Mouse (Mus musculus): Measurements from ENCODE around the gene Tnfrsf13c. TPM values are rescaled to one million over a fixed set of nuclear protein-coding genes. Genes with fewer than 3 reads are reported as not detected.

The Tnfrsf13c gene
- polyA plus RNA-seq, 1 experiment from 2014 or later = 0.10 TPM

DNA sequence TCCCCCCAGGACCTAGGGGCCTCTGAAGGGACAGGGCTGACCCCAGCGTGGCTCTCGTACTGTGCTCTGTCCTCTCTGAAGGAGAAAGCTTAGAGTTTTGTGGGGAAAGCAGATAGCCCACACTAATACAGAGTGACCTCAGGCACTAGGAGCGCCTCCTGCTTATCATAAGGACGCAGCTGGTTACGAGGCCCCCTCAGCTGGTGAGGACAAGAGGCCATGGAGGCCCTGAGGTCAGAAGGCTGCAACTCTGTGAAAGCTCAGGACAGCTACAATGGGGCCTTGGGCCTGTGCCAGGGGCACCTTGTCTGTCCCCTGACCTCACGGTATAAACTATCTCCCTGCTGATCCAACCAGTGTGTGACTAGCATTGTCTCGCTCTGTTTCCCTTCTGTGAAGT, 40.0 kb downstream of the Tnfrsf13c start:
- 92% methylated on average over 7 of the region's 7 CpGs for WGBS
- H3K4me2 ChIP-seq (ENCODE audit: low read length) = no peak overlapping the region
- H3K27ac ChIP-seq (ENCODE audit: low read length) = no peak overlapping the region
- no peaks in the 10 kb centered on the region for H3K4me1 ChIP-seq (replicated peaks; ENCODE audit: control insufficient read depth, insufficient read depth, low read length)
- H3K27me3 ChIP-seq (replicated peaks; ENCODE audit: control insufficient read depth, insufficient read depth, low read length) = no peaks in the 10 kb centered on the region
- H3K36me3 ChIP-seq (ENCODE audit: control insufficient read depth, insufficient read depth) = peaks cover 58% of the 10 kb centered on the region
- H3K9me3 ChIP-seq (ENCODE audit: control insufficient read depth, low read length) = 0 out of 2 replicates have a peak, but pooled peaks cover 3% of the 10 kb centered on the region
- no peak for ATAC-seq
- H3K9ac ChIP-seq (replicated peaks; ENCODE audit: low read depth, low read length) = no peak overlapping the region
- no peak overlapping the region for H3K4me3 ChIP-seq (replicated peaks; ENCODE audit: low read length)

DNA sequence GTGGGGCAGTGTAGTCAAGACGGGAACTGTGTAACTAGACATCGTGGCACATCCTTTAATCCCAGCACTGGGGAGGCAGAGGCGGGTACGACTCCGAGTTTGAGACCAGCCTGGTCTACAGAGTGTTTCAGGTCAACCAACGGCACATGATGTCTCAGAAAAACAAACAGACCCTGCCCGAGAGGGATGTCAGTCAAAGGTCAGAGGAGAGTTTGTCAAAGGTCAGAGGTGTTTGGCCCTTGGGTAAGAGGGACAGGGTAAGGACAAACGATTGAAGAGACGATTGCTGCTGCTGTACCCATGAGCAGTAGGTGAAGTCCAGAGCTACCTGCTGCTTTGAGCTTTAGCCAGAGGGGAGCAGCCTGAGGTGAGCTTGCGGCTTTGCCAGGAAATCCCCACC, 40.6 kb downstream of the Tnfrsf13c start:
- H3K4me1 ChIP-seq (replicated peaks; ENCODE audit: control insufficient read depth, insufficient read depth, low read length) = no peaks in the 10 kb centered on the region
- ATAC-seq = no peak
- peaks cover 60% of the 10 kb centered on the region for H3K36me3 ChIP-seq (ENCODE audit: control insufficient read depth, insufficient read depth)
- H3K27me3 ChIP-seq (replicated peaks; ENCODE audit: control insufficient read depth, insufficient read depth, low read length) = no peaks in the 10 kb centered on the region
- 0 out of 2 replicates have a peak, but pooled peaks cover 3% of the 10 kb centered on the region for H3K9me3 ChIP-seq (ENCODE audit: control insufficient read depth, low read length)
- 94% methylated on average over 10 of the region's 10 CpGs for WGBS
- H3K4me2 ChIP-seq (ENCODE audit: low read length) = no peak overlapping the region
- no peak overlapping the region for H3K4me3 ChIP-seq (replicated peaks; ENCODE audit: low read length)
- no peak overlapping the region for H3K27ac ChIP-seq (ENCODE audit: low read length)
- no peak overlapping the region for H3K9ac ChIP-seq (replicated peaks; ENCODE audit: low read depth, low read length)

DNA sequence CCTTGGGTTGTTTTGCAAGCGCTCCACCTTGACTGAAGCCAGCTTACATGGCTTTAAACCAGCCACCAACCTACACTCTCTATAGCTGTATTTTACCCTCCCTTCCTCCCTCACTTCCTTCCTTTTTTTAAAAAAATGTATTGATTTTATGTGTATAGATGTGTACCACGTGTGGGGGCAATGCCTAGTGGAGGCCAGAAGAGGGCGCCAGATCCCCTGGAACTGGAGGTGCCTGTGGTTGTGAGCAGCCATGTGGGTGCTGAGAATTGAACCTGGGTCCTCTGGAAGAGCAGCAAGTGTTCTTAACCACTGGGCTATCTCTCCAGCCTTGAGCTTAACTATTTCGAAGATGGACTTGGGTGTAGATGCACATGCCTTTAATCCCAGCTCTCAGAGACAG, 41.9 kb downstream of the Tnfrsf13c start:
- H3K9ac ChIP-seq (replicated peaks; ENCODE audit: low read depth, low read length) = no peak overlapping the region
- H3K4me1 ChIP-seq (replicated peaks; ENCODE audit: control insufficient read depth, insufficient read depth, low read length) = no peaks in the 10 kb centered on the region
- no peak for ATAC-seq
- no peak overlapping the region for H3K4me2 ChIP-seq (ENCODE audit: low read length)
- WGBS = 99% methylated on average over 4 of the region's 4 CpGs
- 0 out of 2 replicates have a peak, but pooled peaks cover 3% of the 10 kb centered on the region for H3K9me3 ChIP-seq (ENCODE audit: control insufficient read depth, low read length)
- peaks cover 65% of the 10 kb centered on the region for H3K36me3 ChIP-seq (ENCODE audit: control insufficient read depth, insufficient read depth)
- H3K27ac ChIP-seq (ENCODE audit: low read length) = no peak overlapping the region
- no peaks in the 10 kb centered on the region for H3K27me3 ChIP-seq (replicated peaks; ENCODE audit: control insufficient read depth, insufficient read depth, low read length)
- H3K4me3 ChIP-seq (replicated peaks; ENCODE audit: low read length) = no peak overlapping the region

DNA sequence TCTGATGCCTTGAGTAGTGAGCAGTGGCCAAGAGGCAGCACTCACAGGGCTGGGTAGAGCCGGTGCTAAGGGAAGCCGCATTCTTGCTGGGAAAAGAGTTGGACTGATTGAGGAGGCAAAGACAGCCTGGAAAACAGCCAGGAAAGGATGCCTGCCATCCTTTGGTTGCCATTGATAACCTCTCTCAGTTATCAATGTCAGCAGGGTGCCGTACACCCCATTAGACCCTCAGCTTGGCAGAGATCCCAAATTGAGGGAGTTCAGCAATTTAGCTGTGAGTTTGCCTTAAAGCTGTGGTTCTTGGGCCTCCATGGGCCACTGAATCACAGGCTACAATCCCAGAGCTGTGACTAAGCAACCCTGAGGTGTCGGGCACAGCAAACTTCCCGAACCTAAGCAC, 43.0 kb downstream of the Tnfrsf13c start:
- H3K27me3 ChIP-seq (replicated peaks; ENCODE audit: control insufficient read depth, insufficient read depth, low read length) = no peaks in the 10 kb centered on the region
- H3K4me2 ChIP-seq (ENCODE audit: low read length) = no peak overlapping the region
- no peak overlapping the region for H3K27ac ChIP-seq (ENCODE audit: low read length)
- no peak for ATAC-seq
- no peak overlapping the region for H3K4me3 ChIP-seq (replicated peaks; ENCODE audit: low read length)
- 0 out of 2 replicates have a peak, but pooled peaks cover 3% of the 10 kb centered on the region for H3K9me3 ChIP-seq (ENCODE audit: control insufficient read depth, low read length)
- 72% methylated on average over 5 of the region's 5 CpGs for WGBS
- H3K36me3 ChIP-seq (ENCODE audit: control insufficient read depth, insufficient read depth) = peaks cover 61% of the 10 kb centered on the region
- no peaks in the 10 kb centered on the region for H3K4me1 ChIP-seq (replicated peaks; ENCODE audit: control insufficient read depth, insufficient read depth, low read length)
- H3K9ac ChIP-seq (replicated peaks; ENCODE audit: low read depth, low read length) = no peak overlapping the region

DNA sequence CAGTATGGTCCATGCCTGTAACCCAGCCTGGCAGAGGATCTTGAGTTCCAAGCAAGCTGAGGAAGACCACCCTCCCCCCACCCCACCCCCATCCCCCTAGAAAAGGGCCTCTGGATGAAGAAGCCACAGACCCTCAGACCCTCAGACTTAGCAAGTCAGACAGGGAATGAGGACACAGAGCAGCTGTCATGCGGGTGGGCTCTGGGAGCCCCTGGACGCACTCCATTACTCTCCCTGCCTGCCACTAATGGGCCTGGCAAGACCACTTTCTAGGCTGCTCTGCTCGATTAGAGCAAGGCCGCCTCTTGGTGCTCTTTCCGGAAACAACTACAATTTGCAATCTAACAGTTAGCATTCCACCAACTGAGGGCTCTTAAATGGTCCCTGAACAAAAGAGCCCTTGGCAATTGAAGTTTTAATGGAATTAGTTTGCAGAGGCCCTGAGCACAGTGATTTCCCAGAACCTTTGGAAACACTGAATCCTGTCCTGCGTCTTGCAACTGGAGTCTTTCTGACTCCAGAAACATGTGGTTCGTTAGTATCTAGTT, 46.4 kb downstream of the Tnfrsf13c start:
- WGBS = 79% methylated on average over 7 of the region's 7 CpGs
- Histone ChIP-seq H3K4me2 (ENCODE audit: low read length) (no peak overlapping the region), H3K27ac (ENCODE audit: low read length) (no peak overlapping the region), H3K9me3 (ENCODE audit: control insufficient read depth, low read length) (0 out of 2 replicates have a peak, but pooled peaks cover 3% of the 10 kb centered on the region), H3K27me3 (replicated peaks; ENCODE audit: control insufficient read depth, insufficient read depth, low read length) (no peaks in the 10 kb centered on the region), H3K4me1 (replicated peaks; ENCODE audit: control insufficient read depth, insufficient read depth, low read length) (no peaks in the 10 kb centered on the region), H3K4me3 (replicated peaks; ENCODE audit: low read length) (no peak overlapping the region), H3K9ac (replicated peaks; ENCODE audit: low read depth, low read length) (no peak overlapping the region), H3K36me3 (ENCODE audit: control insufficient read depth, insufficient read depth) (peaks cover 63% of the 10 kb centered on the region)
- no peak for ATAC-seq

DNA sequence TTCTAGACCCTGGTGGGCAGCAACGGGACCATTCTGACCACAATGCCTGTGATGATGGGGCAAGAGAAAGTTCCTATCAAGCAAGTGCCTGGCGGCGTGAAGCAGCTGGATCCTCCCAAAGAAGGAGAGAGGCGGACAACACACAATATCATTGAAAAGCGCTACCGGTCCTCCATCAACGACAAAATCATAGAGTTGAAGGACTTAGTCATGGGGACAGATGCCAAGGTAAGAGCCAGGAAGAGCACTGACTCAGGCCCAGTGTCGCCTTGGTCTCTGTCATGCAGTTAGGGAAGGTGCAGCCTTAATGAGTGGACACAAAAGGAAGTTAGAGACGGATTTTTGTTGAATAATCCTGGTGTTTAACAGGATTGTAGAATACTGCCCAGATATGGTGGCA, 49.1 kb downstream of the Tnfrsf13c start:
- WGBS = 95% methylated on average over 9 of the region's 9 CpGs
- H3K27me3 ChIP-seq (replicated peaks; ENCODE audit: control insufficient read depth, insufficient read depth, low read length) = no peaks in the 10 kb centered on the region
- no peak overlapping the region for H3K4me2 ChIP-seq (ENCODE audit: low read length)
- H3K27ac ChIP-seq (ENCODE audit: low read length) = no peak overlapping the region
- no peak for ATAC-seq
- no peaks in the 10 kb centered on the region for H3K9me3 ChIP-seq (ENCODE audit: control insufficient read depth, low read length)
- no peak overlapping the region for H3K4me3 ChIP-seq (replicated peaks; ENCODE audit: low read length)
- no peak overlapping the region for H3K9ac ChIP-seq (replicated peaks; ENCODE audit: low read depth, low read length)
- H3K36me3 ChIP-seq (ENCODE audit: control insufficient read depth, insufficient read depth) = peaks cover 61% of the 10 kb centered on the region
- H3K4me1 ChIP-seq (replicated peaks; ENCODE audit: control insufficient read depth, insufficient read depth, low read length) = no peaks in the 10 kb centered on the region

DNA sequence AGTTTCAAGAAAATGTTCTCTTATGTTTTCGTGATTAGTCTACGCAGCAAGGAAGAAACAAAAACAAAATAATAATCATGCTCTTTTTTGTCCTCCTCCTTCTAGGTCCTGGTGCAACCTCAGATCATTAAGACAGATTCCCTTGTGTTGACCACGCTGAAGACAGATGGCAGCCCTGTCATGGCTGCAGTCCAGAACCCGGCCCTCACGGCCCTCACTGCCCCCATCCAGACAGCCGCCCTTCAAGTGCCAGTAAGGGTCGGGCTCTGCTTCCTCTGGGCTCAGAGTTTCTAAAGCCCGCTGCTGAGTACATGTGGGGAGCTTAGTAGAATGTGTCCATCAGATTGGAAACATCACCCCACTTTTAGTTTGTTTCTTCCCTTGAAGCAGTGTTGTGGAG, 51.5 kb downstream of the Tnfrsf13c start:
- no peak for ATAC-seq
- Histone ChIP-seq H3K4me1 (replicated peaks; ENCODE audit: control insufficient read depth, insufficient read depth, low read length) (no peaks in the 10 kb centered on the region), H3K4me2 (ENCODE audit: low read length) (no peak overlapping the region), H3K27me3 (replicated peaks; ENCODE audit: control insufficient read depth, insufficient read depth, low read length) (no peaks in the 10 kb centered on the region), H3K36me3 (ENCODE audit: control insufficient read depth, insufficient read depth) (peaks cover 42% of the 10 kb centered on the region), H3K9ac (replicated peaks; ENCODE audit: low read depth, low read length) (no peak overlapping the region), H3K4me3 (replicated peaks; ENCODE audit: low read length) (no peak overlapping the region), H3K9me3 (ENCODE audit: control insufficient read depth, low read length) (no peaks in the 10 kb centered on the region), H3K27ac (ENCODE audit: low read length) (no peak overlapping the region)
- WGBS = 77% methylated on average over 8 of the region's 8 CpGs

MicroRNAs within 50 kb of the gene (microRNA counts, 519-probe panel; counts per million panel counts)
- microRNA mmu-miR-33 = 2,384 counts per million, percentile 55 among the panel's probes with 10 or more counts

Small RNAs within 50 kb of the gene (microRNA-seq; reads per million reads assigned to microRNA genes)
- gene Mir33 = 112 reads per million, percentile 55 among the genes with 10 or more reads in this experiment

Other genes with a start within 250 kb of the Tnfrsf13c start
- not detected in 2 replicates for gene 1700029P11Rik, start 243.8 kb downstream of the Tnfrsf13c start, polyA plus RNA-seq (2015; fragmentation: Nextera tagmentation; extraction: Ambion mirVana)
- gene Xrcc6, start 236.5 kb downstream of the Tnfrsf13c start, polyA plus RNA-seq (2015; fragmentation: Nextera tagmentation; extraction: Ambion mirVana) = 63.0 and 63.1 TPM in 2 replicates
- 45.4 and 47.4 TPM in 2 replicates for gene Desi1, start 190.5 kb downstream of the Tnfrsf13c start, polyA plus RNA-seq (2015; fragmentation: Nextera tagmentation; extraction: Ambion mirVana)
- 284 and 285 TPM in 2 replicates for gene Snu13, start 176.8 kb downstream of the Tnfrsf13c start, polyA plus RNA-seq (2015; fragmentation: Nextera tagmentation; extraction: Ambion mirVana)
- not detected in 2 replicates for gene 4930407I10Rik, start 165.2 kb downstream of the Tnfrsf13c start, polyA plus RNA-seq (2015; fragmentation: Nextera tagmentation; extraction: Ambion mirVana)
- not detected in 2 replicates for gene Mei1, start 154.4 kb downstream of the Tnfrsf13c start, polyA plus RNA-seq (2015; fragmentation: Nextera tagmentation; extraction: Ambion mirVana)
- 16.2 and 16.3 TPM in 2 replicates for gene Ccdc134, start 96.4 kb downstream of the Tnfrsf13c start, polyA plus RNA-seq (2015; fragmentation: Nextera tagmentation; extraction: Ambion mirVana)
- gene Srebf2, start 77.2 kb downstream of the Tnfrsf13c start, polyA plus RNA-seq (2015; fragmentation: Nextera tagmentation; extraction: Ambion mirVana) = 229 and 232 TPM in 2 replicates
- 0.66 and 0.70 TPM in 2 replicates for gene Shisa8, start 11.6 kb downstream of the Tnfrsf13c start, polyA plus RNA-seq (2015; fragmentation: Nextera tagmentation; extraction: Ambion mirVana)
- gene Cenpm, start 20.4 kb upstream of the Tnfrsf13c start, polyA plus RNA-seq (2015; fragmentation: Nextera tagmentation; extraction: Ambion mirVana) = 29.8 and 34.6 TPM in 2 replicates
- 17.0 and 18.6 TPM in 2 replicates for gene 1500009C09Rik, start 28.0 kb upstream of the Tnfrsf13c start, polyA plus RNA-seq (2015; fragmentation: Nextera tagmentation; extraction: Ambion mirVana)
- gene Sept3, start 50.5 kb upstream of the Tnfrsf13c start, polyA plus RNA-seq (2015; fragmentation: Nextera tagmentation; extraction: Ambion mirVana) = 427 TPM in 2 replicates
- 0.15 TPM in 1 of 2 replicates, not detected in the other for gene Wbp2nl, start 74.6 kb upstream of the Tnfrsf13c start, polyA plus RNA-seq (2015; fragmentation: Nextera tagmentation; extraction: Ambion mirVana)
- 23.4 and 26.1 TPM in 2 replicates for gene Naga, start 114.6 kb upstream of the Tnfrsf13c start, polyA plus RNA-seq (2015; fragmentation: Nextera tagmentation; extraction: Ambion mirVana)
- gene Pheta2, start 114.6 kb upstream of the Tnfrsf13c start, polyA plus RNA-seq (2015; fragmentation: Nextera tagmentation; extraction: Ambion mirVana) = 2.0 TPM in 2 replicates
- 269 and 282 TPM in 2 replicates for gene Smdt1, start 114.6 kb upstream of the Tnfrsf13c start, polyA plus RNA-seq (2015; fragmentation: Nextera tagmentation; extraction: Ambion mirVana)
- 277 and 297 TPM in 2 replicates for gene Ndufa6, start 130.0 kb upstream of the Tnfrsf13c start, polyA plus RNA-seq (2015; fragmentation: Nextera tagmentation; extraction: Ambion mirVana)
- 1.1 and 1.4 TPM in 2 replicates for gene Cyp2d22, start 155.9 kb upstream of the Tnfrsf13c start, polyA plus RNA-seq (2015; fragmentation: Nextera tagmentation; extraction: Ambion mirVana)
- not detected in 2 replicates for gene Cyp2d11, start 169.7 kb upstream of the Tnfrsf13c start, polyA plus RNA-seq (2015; fragmentation: Nextera tagmentation; extraction: Ambion mirVana)
- not detected in 2 replicates for gene Cyp2d10, start 182.8 kb upstream of the Tnfrsf13c start, polyA plus RNA-seq (2015; fragmentation: Nextera tagmentation; extraction: Ambion mirVana)
- not detected in 2 replicates for gene Cyp2d9, start 209.1 kb upstream of the Tnfrsf13c start, polyA plus RNA-seq (2015; fragmentation: Nextera tagmentation; extraction: Ambion mirVana)

All from forebrain, embryonic 16.5 days (tissue).